Mouse (Mus musculus): ENCODE results near the gene Olfr156.

- TF ChIP-seq CTCF (IDR thresholded peaks at IDR 0.05) (no peak), POLR2A (IDR thresholded peaks at IDR 0.05; ENCODE audit: insufficient read depth, low read depth, low read length) (no peak), EP300 (IDR thresholded peaks at IDR 0.05; ENCODE audit: insufficient read depth, low read depth, low read length) (no peak)
These were observed 672 bp downstream of the Olfr156 start for GRCm38 (mm10) chr4:43822896-43823550.

All from heart, adult 2 months (tissue).